Comparison of ENCODE assay signal across 25 mouse cellular contexts in genomic region chr14:40919521-40919920, GRCm38 (mm10). TPM values are rescaled to one million over a fixed set of nuclear protein-coding genes. Genes with fewer than 3 reads are reported as not detected.
DNase-seq lines count a peak whose midpoint lies in the region; ATAC-seq lines count a peak whose summit lies in the region.
"Had no signal": no experiment of that assay in that cellular context is flagged by ENCODE, and none has a peak within 500 bp of the region (broad histone marks: within the 10 kb centered on the region; RNA-seq: fewer than 3 reads in every experiment).

No protein-coding gene starts in this region.

- H3K36me3 ChIP-seq in kidney, embryonic 15.5 days: peaks cover 31% of the 10 kb centered on the region
- H3K36me3 ChIP-seq in kidney, embryonic 16.5 days (ENCODE audit: insufficient read depth, low read length): peaks cover 19% of the 10 kb centered on the region; the same call in 1 of the 2 replicates

- H3K9me3 ChIP-seq in kidney, embryonic 15.5 days (replicated peaks): no peaks in the 10 kb centered on the region
- H3K9me3 ChIP-seq in kidney, embryonic 16.5 days (ENCODE audit: low read length): no peaks in the 10 kb centered on the region
- H3K9me3 ChIP-seq: embryonic facial prominence, embryonic 12.5 days; forebrain, embryonic 12.5 days; heart, embryonic 10.5 days; liver, embryonic 13.5 days; midbrain, embryonic 10.5 days; neural tube, embryonic 15.5 days had no signal

- no peak overlapping the region for H3K4me3 ChIP-seq in kidney, embryonic 15.5 days (replicated peaks)
- H3K4me3 ChIP-seq in kidney, embryonic 16.5 days (ENCODE audit: low read length): no peak overlapping the region
- H3K4me3 ChIP-seq: embryonic facial prominence, embryonic 12.5 days; erythroblast, embryonic 14.5 days; forebrain, embryonic 12.5 days; gastrocnemius, adult 2 months; heart, embryonic 10.5 days; layer of hippocampus, adult 2 months; liver, embryonic 13.5 days; midbrain, embryonic 10.5 days; neural tube, embryonic 15.5 days had no signal

- no peak overlapping the region for H3K4me2 ChIP-seq in kidney, embryonic 15.5 days
- H3K4me2 ChIP-seq in kidney, embryonic 16.5 days (replicated peaks; ENCODE audit: low read depth, low read length): no peak overlapping the region
- H3K4me2 ChIP-seq: embryonic facial prominence, embryonic 12.5 days; forebrain, embryonic 12.5 days; liver, embryonic 13.5 days; neural tube, embryonic 15.5 days had no signal

- peak; percentile 43 for DNase-seq in lung, postnatal 36 days
- no peak for DNase-seq in lung, postnatal 25 days (ENCODE audit: low spot score)
- DNase-seq in right cerebral cortex, postnatal 4 days: no peak
- DNase-seq in spleen, postnatal 10 days (ENCODE audit: low spot score in 2 of 2): no peak
- DNase-seq: adrenal gland, postnatal 36 days; cerebellum, adult 11-12 months; cerebellum, postnatal 10 days; gastrocnemius, adult 2 months; heart, postnatal 4 days; kidney, adult 18-20 months; kidney, postnatal 10 days; layer of hippocampus, postnatal 36 days; liver, embryonic 13.5 days; lung, postnatal 10 days had no signal

- H3K27ac ChIP-seq in kidney, embryonic 15.5 days: 0 out of 2 replicates have a peak overlapping the region, but pooled peaks have one; percentile 18
- no peak overlapping the region for H3K27ac ChIP-seq in kidney, embryonic 16.5 days (ENCODE audit: low read length)
- H3K27ac ChIP-seq: embryonic facial prominence, embryonic 12.5 days; gastrocnemius, adult 2 months; heart, embryonic 10.5 days; layer of hippocampus, adult 2 months; neural tube, embryonic 15.5 days had no signal

- H3K4me1 ChIP-seq in kidney, embryonic 15.5 days: peaks cover 36% of the 10 kb centered on the region
- peaks cover 38% of the 10 kb centered on the region for H3K4me1 ChIP-seq in kidney, embryonic 16.5 days (ENCODE audit: insufficient read depth, low read length)

- no peak overlapping the region for H3K9ac ChIP-seq in kidney, embryonic 15.5 days
- H3K9ac ChIP-seq in kidney, embryonic 16.5 days (replicated peaks; ENCODE audit: low read length): no peak overlapping the region
- H3K9ac ChIP-seq: embryonic facial prominence, embryonic 12.5 days; forebrain, embryonic 12.5 days; liver, embryonic 13.5 days; neural tube, embryonic 15.5 days had no signal

- 85% methylated on average over 7 of the region's 7 CpGs for WGBS in kidney, embryonic 15.5 days
- 91% methylated on average over 7 of the region's 7 CpGs for WGBS in kidney, embryonic 16.5 days

- ATAC-seq in kidney, embryonic 15.5 days (replicated peaks; ENCODE audit: low FRiP score): no peak
- ATAC-seq in kidney, embryonic 16.5 days (ENCODE audit: low FRiP score, low TSS enrichment): no peak
- ATAC-seq in megakaryocyte, adult 5-6 weeks (ENCODE audit: poor library complexity, severe bottlenecking): peak; percentile 73
- ATAC-seq: midbrain, embryonic 16.5 days had no signal

- H3K27me3 ChIP-seq in kidney, embryonic 15.5 days: no peaks in the 10 kb centered on the region
- H3K27me3 ChIP-seq in kidney, embryonic 16.5 days (ENCODE audit: insufficient read depth, low read length): no peaks in the 10 kb centered on the region
- H3K27me3 ChIP-seq: embryonic facial prominence, embryonic 12.5 days; forebrain, embryonic 12.5 days; liver, embryonic 13.5 days; neural tube, embryonic 15.5 days had no signal

RNA-seq across cellular contexts. Expression of gene Sh2d4b, which starts 26.5 kb away (rescaled TPM):
- 0.85 and 0.92 TPM in 2 replicates for polyA plus RNA-seq in kidney, embryonic 15.5 days (2015; fragmentation: Nextera tagmentation; extraction: Ambion mirVana)
- polyA plus RNA-seq in kidney, embryonic 16.5 days (2015; fragmentation: Nextera tagmentation; extraction: Ambion mirVana): 0.81 and 0.99 TPM in 2 replicates
- 0.30 and 0.31 TPM in 2 replicates for total RNA-seq in megakaryocyte, adult 5-6 weeks (2015)
- total RNA-seq in megakaryocyte, adult 5-6 weeks (2017): 0.18 and 0.28 TPM in 2 replicates

RNA-seq across cellular contexts. Expression of gene Tspan14, which starts 47.1 kb away (rescaled TPM):
- polyA plus RNA-seq in kidney, embryonic 15.5 days (2015; fragmentation: Nextera tagmentation; extraction: Ambion mirVana): 109 and 112 TPM in 2 replicates
- polyA plus RNA-seq in kidney, embryonic 16.5 days (2015; fragmentation: Nextera tagmentation; extraction: Ambion mirVana): 138 and 144 TPM in 2 replicates
- total RNA-seq in megakaryocyte, adult 5-6 weeks (2015): 60.6 and 66.0 TPM in 2 replicates
- total RNA-seq in megakaryocyte, adult 5-6 weeks (2017): 72.4 and 76.5 TPM in 2 replicates
